Mouse (Mus musculus) megakaryocyte, adult 5-6 weeks (primary cell): ENCODE results near the gene Spag5. TPM values are rescaled to one million over a fixed set of nuclear protein-coding genes. Genes with fewer than 3 reads are reported as not detected.
A peak's percentile ranks its signal among the peaks of the same experiment; 100 is the strongest.
"Not testable (repeated sequence)": the region's sequence is repeated elsewhere in the genome, so short reads cannot be mapped to it uniquely, and the experiment has no call there.

Source experiments
- ATAC-seq: 2 replicates; pipeline ENCODE4 v1.8.0; 2016; ENCODE audit warnings: mild to moderate bottlenecking, inconsistent platforms; ENCODE audit not compliant: poor library complexity, severe bottlenecking
- total RNA-seq, 2 experiments: library from RNA; stranded (forward) in 1 of 2; stranded (reverse) in 1 of 2; fragments of 153-499, 151-499 nt in 1 of 2; fragments of 221-1000, 200-1000 nt in 1 of 2; gene quantifications; 2 replicates each; pipeline versions ENCODE4 v1.2.3 to v1.2.4; 2015 to 2017

The Spag5 gene
- total RNA-seq (2015), result 23.6 and 31.6 TPM in 2 replicates
- 60.7 and 63.2 TPM in 2 replicates for total RNA-seq (2017)

DNA sequence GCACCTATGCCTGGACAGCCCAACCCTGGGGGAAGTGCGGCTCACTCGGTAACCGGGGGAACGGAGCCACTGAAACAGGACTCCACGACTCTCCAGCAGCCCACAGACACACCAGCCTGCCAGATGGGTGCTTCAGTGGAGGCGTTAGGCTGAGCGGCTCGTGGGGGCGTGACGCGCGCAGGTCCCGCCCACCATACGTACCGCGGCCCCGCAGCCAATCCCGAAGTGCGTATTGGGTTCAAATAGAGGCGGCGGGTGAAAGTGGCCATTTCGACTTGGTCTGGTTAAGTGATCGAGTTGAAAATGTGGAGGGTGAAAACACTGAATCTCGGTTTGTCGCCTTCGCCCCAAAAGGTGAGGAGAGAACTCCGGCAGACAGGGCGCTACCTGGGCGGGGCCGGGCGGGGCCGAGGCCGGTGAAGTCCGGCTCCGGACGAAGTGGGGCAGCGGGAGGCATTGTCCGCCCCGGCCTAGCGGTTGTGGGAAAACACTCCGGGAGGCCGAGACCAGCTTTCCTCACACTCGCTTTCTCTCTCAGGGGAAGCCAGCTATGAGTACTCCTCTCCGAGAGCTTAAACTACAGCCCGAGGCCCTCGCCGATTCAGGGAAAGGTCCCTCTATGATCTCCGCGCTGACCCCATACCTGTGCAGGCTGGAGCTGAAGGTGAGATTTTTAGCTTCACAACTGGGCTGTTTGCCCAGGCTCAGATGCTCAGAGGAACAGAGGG lies at the start of gene Spag5:
Gene Spag5 (plus strand): TSS at position 173 of the 728 bp plus-strand sequence.
- peak; percentile 100 for ATAC-seq

DNA sequence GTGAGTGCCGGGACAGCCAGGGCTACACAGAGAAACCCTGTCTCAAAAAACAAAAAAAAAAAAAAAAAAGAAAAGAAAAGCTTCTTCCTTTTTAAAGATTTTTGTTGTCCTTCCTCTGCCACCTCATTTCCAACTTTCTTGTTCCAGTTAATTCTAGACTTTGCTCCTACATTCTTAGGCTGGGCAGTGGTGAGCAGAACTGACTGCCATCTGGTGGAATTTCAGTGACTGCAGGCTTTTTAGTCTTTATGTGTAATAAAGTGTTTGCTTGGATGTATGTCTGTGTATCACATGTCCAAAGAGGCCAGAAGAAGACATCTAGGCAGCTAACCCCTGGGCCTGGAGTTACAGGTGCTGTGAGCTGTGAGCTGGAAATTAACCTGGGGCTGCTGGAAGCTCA lies 44.7 kb upstream of the Spag5 start:
- no peak for ATAC-seq

DNA sequence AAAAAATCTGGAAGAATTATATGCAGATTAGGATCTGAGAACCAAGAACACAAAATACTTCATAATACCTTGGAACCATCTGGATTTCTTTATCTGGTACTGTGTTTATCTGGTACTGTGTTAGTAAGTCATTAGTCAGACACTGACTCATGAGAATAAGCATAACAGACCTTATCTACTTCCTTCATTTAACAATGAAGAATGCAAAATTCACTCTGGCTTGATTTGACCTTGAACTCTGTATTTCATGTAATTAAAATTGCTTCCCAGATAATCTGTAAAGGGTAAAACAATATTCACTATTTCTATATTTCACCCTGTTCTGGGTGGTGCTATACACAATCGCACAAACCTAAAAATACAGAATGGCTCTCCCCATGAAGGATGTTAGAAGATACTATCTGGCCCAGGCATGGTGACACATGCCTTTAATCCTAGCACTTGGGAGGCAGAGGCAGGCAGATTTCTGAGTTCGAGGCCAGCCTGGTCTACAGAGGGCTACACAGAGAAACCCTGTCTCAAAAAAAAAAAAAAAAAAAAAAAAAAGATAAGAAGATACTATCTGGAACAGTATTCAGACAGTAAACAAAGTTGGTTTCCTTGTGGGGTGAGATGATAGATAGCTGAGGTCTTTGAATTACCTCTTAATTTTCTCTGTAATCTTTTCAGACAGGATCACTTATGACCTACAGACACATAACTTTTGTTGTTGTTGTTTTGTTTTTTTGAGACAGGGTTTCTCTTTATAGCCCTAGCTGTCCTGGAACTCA lies 40.7 kb upstream of the Spag5 start:
- no peak for ATAC-seq

DNA sequence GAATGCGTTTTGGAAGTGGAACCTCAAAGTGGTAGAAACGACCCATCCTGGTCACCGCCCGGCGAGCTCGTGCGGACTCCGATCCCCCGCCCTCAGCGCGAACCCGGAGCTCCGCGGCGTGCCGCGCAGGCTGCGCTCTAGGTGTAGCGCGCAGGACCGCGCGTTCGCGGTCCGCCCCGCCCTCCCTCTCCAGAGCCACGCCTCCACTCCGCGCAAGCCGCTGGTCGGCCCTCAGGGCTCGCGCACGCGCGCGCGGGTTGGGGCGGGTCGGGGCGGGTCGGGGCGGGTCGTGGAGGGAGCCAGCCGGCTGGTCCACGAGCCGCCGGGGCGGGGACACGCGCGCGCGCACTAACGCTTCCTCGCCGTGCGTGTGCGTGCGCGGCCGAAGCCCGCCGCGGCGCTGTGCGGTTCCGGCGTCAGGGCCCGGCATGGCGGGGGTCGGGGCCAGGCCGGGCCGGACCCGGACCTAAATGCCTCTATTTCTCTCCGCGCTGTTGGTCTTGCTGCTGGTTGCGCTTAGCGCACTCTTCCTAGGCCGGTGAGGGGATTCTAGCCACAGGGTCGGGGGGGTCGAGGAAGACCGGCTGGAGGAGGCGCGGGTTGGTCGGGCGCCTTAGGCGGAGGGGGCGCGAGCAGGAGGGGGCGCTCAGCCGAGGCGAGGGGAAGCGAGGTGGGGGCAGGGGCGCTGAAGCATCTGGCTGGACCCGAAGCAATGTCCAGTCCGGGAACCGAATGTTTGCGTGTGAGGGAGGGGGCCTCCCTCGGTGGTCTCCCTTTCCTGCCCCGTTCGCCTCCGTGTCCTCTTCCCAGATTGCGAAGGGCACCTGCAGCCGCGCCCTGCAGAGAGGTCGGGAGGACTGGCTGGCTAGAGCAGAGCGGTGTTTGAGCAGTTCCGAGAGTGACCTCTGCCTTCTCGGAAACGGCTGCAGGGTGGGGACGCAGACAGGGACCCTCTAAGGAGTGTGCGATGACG lies 39.7 kb upstream of the Spag5 start, which contains the start of gene 2610507B11Rik:
Gene 2610507B11Rik (plus strand): TSS at position 373 of the 973 bp plus-strand sequence.
- ATAC-seq, result peak; percentile 97

DNA sequence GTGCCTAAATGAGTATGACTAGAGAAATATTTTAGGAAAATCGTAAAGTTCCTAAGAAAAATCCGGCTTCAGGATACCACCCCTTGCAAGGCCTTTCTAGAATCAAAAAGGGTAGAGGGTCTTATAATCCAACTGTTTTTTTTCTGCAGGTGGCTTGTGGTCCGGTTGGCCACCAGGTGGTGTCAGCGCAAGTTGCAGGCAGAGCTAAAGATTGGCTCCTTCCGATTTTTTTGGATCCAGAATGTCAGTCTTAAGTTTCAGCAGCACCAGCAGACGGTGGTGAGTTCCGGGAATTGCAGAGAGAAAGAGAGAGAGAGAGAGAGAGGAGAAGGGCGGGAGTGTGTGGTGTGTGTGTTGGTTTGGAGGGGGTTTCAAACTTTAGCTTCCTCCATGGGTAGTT lies 38.8 kb upstream of the Spag5 start:
- ATAC-seq, result peak; percentile 46

DNA sequence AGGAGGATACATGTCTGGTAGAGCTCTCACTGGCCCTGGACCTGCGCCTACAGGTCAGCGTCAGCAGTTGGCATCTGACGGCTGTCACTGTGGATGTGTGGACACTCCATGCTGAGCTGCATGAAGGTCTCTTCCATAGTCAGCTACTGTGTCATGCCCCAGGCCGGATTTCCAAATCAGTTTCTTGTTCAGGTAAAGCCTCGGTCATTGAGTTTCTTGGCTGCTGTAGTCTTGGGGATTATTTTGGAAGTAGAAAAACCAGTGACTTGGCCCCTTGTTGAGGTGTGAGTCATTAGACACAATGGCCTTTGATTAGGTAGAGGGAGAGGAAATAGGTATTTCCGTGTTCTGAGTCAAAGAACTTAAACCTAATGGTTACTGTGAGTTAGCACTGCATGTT lies 35.8 kb upstream of the Spag5 start:
- no peak for ATAC-seq

DNA sequence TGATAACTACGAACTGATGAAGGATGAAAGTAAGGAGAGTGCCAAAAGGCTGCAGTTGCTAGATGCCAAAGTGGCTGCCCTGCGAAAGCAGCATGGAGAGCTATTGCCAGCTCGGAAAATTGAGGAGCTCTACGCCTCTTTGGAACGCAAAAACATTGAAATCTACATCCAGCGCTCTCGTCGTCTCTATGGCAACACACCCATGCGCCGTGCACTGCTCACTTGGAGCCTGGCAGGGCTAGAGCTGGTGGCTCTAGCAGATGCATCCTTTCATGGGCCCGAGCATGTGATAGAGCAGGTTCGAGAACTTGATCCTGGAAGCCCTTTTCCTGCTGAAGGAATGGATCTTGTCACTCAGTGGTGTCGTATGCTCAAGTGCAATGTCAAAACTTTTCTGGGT lies 29.3 kb upstream of the Spag5 start:
- no peak for ATAC-seq

DNA sequence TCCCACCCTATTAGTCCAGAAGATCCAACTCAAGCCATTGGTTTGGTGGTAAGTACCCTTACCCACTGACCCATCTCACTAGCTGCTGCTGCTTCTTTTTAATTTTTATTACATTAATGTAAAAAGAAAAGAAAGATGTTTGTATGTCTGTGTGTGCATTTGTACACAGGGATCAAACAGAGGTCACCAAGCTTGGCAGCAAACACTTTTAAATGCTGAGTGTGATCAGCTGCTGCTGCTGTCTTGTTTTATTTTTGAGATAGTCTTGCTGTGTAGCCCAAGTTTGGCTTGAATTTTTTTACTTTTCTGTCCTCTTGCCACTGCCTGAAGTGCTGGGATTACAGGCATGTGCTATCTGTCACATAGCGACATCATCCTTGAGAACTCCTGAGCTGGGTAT lies 25.7 kb upstream of the Spag5 start:
- ATAC-seq, result no peak

DNA sequence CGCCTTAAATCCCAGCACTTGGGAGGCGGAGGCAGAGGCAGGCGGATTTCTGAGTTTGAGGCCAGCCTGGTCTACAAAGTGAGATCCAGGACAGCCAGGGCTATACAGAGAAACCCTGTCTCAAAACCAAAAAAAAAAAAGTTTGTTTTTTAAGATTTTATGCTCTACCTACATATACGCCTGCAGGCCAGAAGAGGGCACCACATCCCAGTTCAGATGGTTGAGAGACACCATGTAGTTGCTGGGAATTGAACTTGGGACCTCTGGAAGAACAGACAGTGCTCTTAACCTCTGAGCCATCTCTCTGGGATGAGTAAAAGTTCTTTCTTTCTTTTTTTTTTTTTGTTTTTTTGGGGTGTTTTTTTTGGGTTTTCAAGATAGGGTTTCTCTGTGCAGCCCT lies 25.2 kb upstream of the Spag5 start:
- ATAC-seq, result not testable (repeated sequence)

DNA sequence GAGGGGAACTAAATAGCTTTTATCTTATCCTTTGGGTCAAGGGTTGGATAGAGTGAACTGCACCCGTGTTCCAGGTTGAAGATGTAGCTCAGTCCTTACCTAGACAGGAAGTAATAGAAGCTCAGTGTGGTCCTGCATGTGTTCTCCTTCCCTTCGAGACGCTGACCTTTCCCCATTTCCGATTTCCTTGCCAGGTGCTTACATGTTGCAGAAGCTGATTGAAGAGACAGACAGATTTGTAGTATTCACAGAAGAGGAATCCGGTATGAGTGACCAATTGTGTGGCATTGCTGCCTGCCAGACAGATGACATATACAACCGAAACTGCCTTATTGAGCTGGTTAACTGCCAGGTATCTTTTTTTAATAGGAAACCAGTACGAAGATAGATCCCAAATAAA lies 22.5 kb upstream of the Spag5 start:
- no peak for ATAC-seq

DNA sequence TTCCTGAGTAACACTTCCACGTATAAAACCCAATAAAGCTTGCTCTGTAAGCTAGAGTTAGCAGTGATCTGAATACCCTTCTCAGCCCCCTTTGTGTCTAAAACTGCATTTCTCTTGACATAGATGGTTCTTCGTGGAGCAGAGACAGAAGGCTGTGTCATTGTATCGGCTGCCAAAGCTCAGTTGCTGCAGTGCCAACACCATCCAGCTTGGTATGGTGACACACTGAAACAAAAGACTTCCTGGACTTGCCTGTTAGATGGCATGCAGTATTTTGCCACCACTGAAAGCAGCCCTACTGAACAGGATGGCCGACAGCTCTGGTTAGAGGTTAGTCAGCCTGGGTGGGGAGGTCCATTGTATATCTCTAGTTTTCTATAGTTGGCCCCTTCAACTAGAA lies 21.7 kb upstream of the Spag5 start:
- ATAC-seq, result no peak

DNA sequence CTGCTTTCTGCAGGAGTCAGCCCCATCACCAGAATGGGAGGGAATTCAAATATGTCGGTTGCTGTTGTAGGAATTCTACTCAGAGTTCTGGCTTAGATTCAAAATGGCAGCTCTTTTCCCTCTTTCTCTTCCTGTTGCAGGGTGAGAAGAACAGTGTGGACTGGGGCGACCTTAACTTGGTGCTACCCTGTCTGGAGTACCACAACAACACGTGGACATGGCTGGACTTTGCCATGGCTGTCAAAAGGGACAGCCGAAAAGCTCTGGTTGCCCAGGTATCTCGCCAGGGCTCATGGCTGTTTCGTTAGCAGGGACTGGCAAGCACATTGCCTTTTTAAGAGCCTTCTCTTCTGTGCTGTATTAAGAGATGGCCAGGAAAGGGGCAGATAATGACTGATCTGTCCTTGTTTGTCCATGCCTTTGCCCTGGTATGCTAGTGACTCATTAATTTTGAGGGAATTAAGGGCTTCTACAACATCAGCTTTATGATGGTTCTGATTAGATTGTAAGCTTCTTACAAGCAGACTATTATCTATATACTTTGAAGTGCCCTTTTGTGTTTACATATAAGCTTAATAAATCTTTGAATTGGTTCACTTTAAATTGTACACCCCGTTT lies 12.1 kb upstream of the Spag5 start:
- no peak for ATAC-seq

DNA sequence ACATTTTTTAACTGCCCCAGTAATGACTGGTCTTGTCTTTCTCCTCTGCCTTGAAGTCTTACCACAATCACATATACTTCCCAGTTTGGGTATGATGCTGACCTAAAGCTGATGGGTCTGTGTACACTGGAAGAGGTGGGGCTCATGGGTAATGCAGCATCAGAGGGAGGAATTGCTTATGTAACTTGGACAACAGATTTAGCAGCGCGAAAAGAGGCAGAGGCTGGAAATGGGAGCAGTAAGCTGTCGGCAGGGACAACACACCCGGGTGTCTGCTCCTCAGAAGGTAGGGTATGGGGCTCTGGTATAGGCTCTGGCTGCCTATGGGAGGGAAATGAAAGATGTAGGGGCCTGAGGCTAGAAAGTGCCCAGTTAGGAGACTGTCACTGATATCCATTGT lies 10.7 kb upstream of the Spag5 start, which contains the start of gene BC030499:
Gene BC030499 (plus strand): TSS at position 188 of the 400 bp plus-strand sequence.
- no peak for ATAC-seq

DNA sequence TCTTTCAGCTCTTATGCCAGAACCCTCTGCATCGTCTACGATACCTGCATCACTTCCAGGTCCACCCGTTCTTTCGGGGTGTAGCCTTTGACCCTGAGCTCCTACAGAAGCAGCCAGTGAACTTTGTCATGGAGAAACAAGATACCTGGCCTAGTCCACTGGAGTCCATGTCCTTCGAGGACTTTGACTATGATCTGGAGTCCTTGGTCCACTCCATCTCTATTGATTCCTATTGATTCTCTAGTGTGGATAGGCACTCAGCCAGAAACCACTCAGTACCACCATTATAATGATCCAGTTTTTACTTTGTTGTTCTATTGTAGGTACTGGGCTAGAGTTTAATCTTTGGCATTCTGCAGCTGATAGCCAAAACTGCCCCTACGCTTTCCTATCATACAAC lies 6.7 kb upstream of the Spag5 start:
- ATAC-seq, result no peak

DNA sequence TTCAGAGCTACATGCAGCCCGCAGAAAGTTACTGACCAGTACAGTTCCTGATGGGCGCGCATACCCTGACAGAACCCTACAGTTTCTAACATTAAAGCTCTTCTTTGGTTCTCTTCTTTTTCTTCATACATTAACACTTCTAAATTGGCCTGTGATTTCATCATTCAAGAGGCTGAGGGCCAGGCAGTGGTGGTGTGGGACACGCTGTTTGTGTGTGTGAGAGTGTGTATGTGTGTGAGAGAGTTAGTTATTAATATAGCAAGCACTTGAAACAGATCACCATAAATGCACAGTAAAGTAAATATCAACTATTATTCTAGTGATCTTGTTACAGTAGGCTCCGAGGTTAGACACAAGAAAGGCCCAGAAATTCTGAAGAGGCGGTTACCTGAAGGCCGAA lies 412 bp upstream of the Spag5 start:
- 0 out of 2 replicates have a peak, but pooled peaks have one; percentile 6 for ATAC-seq

DNA sequence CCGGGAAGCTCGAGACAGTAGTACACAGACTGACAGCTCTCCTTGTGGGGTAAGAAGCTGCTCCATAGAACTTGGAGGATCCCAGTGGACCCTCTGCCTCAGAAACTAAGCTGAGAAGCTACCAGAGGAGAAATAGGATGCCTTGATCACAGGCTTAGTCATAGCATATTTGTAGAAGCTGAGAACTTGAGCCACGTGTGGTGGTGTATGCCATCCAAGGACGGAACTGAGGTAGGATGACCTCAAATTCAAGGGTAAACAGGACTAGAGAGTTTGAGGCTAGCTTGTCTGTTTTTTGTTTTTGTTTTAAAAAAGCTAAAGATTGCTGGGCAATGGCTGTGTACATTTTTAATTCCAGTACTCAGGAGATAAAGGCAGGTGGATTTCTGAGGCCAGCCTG lies 3.9 kb downstream of the Spag5 start:
- no peak for ATAC-seq

DNA sequence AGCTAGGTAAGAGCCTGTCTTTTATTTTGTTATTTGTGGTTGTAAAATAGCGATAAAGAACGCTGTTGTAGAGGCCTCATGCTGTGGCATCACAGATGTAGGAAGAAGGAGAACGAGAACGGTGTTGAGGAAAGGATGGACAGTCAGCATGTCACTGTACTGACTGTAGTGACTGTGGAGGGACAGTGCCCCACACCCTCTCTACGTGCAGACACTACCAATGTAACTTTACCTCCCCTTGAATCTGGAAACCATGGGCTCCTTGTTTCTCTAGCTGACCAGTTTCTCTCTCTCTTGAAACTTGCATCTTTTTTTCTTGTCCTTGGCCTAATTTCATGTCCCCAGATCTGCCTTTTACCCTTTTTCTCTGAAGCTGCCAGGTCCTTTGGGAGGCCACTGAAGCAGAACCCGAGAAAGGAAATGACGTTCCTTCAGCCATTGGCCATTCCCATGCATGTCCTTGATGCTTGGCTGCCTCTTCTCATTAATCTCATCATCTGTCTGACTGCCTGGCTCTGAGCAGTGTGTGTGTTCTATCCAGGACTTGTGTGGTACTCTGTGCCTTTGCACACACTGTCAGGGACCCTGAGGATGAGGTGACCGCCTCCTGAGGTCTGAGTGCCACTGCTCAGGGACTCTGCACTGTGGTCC lies 9.7 kb downstream of the Spag5 start:
- ATAC-seq, result no peak

DNA sequence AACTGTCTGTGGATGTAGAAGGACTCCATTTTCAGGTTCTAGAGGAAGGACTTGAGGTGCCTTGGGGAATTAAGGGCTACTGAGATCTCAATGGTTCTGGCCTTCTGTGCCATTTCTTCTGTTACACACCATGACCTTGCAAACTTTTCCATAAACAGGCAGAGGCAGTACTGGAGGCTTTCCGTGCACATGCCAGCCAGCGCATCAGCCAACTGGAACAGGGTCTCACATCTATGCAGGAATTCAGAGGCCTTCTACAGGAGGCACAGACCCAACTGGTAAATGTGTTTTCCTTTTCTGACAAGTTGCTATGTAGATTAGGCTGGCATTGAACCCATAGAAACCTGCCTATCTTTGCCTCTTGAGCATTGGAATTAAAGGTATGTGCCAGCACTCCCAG lies 12.3 kb downstream of the Spag5 start:
- ATAC-seq, result no peak

DNA sequence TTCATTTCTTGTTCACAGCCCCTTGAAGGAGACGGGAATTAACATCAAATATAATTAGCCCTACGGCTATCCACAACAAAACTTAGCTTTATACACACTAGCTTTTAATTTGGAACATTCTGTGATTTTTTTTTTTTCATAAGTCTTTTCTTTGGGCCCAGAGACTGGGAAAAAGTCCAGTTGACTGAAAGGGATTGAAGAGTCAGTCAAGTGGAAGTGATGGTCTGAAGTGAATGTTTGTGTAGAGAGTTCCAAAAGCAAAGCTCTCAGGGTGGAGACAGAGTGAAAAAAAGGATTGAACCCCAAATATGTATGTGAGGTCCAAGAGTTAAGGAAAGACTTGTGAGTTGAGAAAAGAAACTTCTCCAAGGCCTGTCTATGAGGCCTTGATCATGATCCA lies 17.1 kb downstream of the Spag5 start:
- no peak for ATAC-seq
